Mouse (Mus musculus) adrenal gland, postnatal 25 days (tissue): ENCODE measurements around the gene Tuba1b. TPM values are rescaled to one million over a fixed set of nuclear protein-coding genes. Genes with fewer than 3 reads are reported as not detected.
A peak's percentile ranks its signal among the peaks of the same experiment; 100 is the strongest.
"Not testable (repeated sequence)": the region's sequence is repeated elsewhere in the genome, so short reads cannot be mapped to it uniquely, and the experiment has no call there.

ENCODE experiments used
- DNase-seq: peaks from one replicate; pipeline ENCODE4 v3.0.0; 2021; ENCODE audit warnings: mixed read lengths
- total RNA-seq: library from RNA; stranded (reverse); gene quantifications from 2 replicates; pipeline ENCODE4 v1.2.3, GENCODE M21; 2021

Gene Tuba1b
- total RNA-seq, 1 experiment from 2014 or later: 285 TPM

- DNase-seq: no peak
Measured at GRCm38 (mm10) chr15:98954425-98955253, 20.3 kb upstream of the Tuba1b start.

GRCm38 (mm10) chr15:98953401-98954356 is 19.3 kb upstream of the Tuba1b start, which contains the start of the genes Gm49450 and Tuba1a:
TSS of gene Gm49450 (minus strand) at chr15:98953551.
TSS of gene Tuba1a (minus strand) at chr15:98953703.
- peak; percentile 77 for DNase-seq

- peak; percentile 69 for DNase-seq
Measured at GRCm38 (mm10) chr15:98952751-98953400, 18.5 kb upstream of the Tuba1b start.

- DNase-seq: no peak
Measured at GRCm38 (mm10) chr15:98952063-98952455, 17.7 kb upstream of the Tuba1b start.

- not testable (repeated sequence) for DNase-seq
Measured at GRCm38 (mm10) chr15:98951122-98952062, 17.0 kb upstream of the Tuba1b start.

- DNase-seq: no peak
Measured at GRCm38 (mm10) chr15:98949607-98949892, 15.2 kb upstream of the Tuba1b start.

- no peak for DNase-seq
Measured at GRCm38 (mm10) chr15:98948857-98949606, 14.7 kb upstream of the Tuba1b start.

GRCm38 (mm10) chr15:98948382-98948781 is 14.0 kb upstream of the Tuba1b start:
- no peak for DNase-seq

- DNase-seq: no peak
Measured at GRCm38 (mm10) chr15:98947884-98948283, 13.5 kb upstream of the Tuba1b start.

GRCm38 (mm10) chr15:98943133-98943532 is 8.8 kb upstream of the Tuba1b start:
- DNase-seq: no peak

- no peak for DNase-seq
Measured at GRCm38 (mm10) chr15:98942081-98942480, 7.7 kb upstream of the Tuba1b start.

- DNase-seq: no peak
Measured at GRCm38 (mm10) chr15:98941539-98941938, 7.2 kb upstream of the Tuba1b start.

GRCm38 (mm10) chr15:98940816-98941215 is 6.5 kb upstream of the Tuba1b start:
- DNase-seq: peak; percentile 46

- peak; percentile 96 for DNase-seq
Measured at GRCm38 (mm10) chr15:98933833-98934216, 540 bp downstream of the Tuba1b start.

- DNase-seq: not testable (repeated sequence)
Measured at GRCm38 (mm10) chr15:98933004-98933671, 1.2 kb downstream of the Tuba1b start.

GRCm38 (mm10) chr15:98930998-98931397 is 3.4 kb downstream of the Tuba1b start:
- no peak for DNase-seq

GRCm38 (mm10) chr15:98930017-98930734 is 4.2 kb downstream of the Tuba1b start:
- no peak for DNase-seq

GRCm38 (mm10) chr15:98928598-98929240 is 5.6 kb downstream of the Tuba1b start:
- DNase-seq: peak; percentile 69

GRCm38 (mm10) chr15:98927566-98927965 is 6.8 kb downstream of the Tuba1b start:
- DNase-seq: no peak
